Mouse (Mus musculus): ENCODE data around the gene Ttll13. TPM values are rescaled to one million over a fixed set of nuclear protein-coding genes. Genes with fewer than 3 reads are reported as not detected.

Gene Ttll13
- polyA plus RNA-seq, 1 experiment from 2014 or later, result 1.2 TPM

GRCm38 (mm10) chr7:80204362-80204761, 41.8 kb upstream of the Ttll13 start:
- Histone ChIP-seq H3K4me3 (no peak overlapping the region), H3K4me2 (replicated peaks) (no peak overlapping the region), H3K9me3 (no peaks in the 10 kb centered on the region), H3K27me3 (no peaks in the 10 kb centered on the region), H3K9ac (no peak overlapping the region), H3K27ac (no peak overlapping the region), H3K36me3 (no peaks in the 10 kb centered on the region), H3K4me1 (peaks cover 30% of the 10 kb centered on the region)
- ATAC-seq (ENCODE audit: insufficient number of reproducible peaks, insufficient read depth, low FRiP score, low TSS enrichment), result no peak
- 79% methylated on average over 4 of the region's 4 CpGs for WGBS

GRCm38 (mm10) chr7:80204961-80205360, 41.2 kb upstream of the Ttll13 start:
- Histone ChIP-seq H3K4me1 (peaks cover 24% of the 10 kb centered on the region; the same call in 1 of the 2 replicates), H3K9me3 (no peaks in the 10 kb centered on the region)

GRCm38 (mm10) chr7:80205705-80206589, 40.2 kb upstream of the Ttll13 start:
- H3K9me3 ChIP-seq, result no peaks in the 10 kb centered on the region
- H3K27me3 ChIP-seq, result no peaks in the 10 kb centered on the region
- peaks cover 15% of the 10 kb centered on the region; the same call in 1 of the 2 replicates for H3K4me1 ChIP-seq
- H3K4me3 ChIP-seq, result no peak overlapping the region
- no peak overlapping the region for H3K9ac ChIP-seq
- no peak for ATAC-seq (ENCODE audit: insufficient number of reproducible peaks, insufficient read depth, low FRiP score, low TSS enrichment)
- no peak overlapping the region for H3K4me2 ChIP-seq (replicated peaks)
- no peaks in the 10 kb centered on the region for H3K36me3 ChIP-seq
- no peak overlapping the region for H3K27ac ChIP-seq
- 87% methylated on average over 12 of the region's 12 CpGs for WGBS

More at GRCm38 (mm10) chr7:80204961-80205360, 41.2 kb upstream of the Ttll13 start:
- no peak overlapping the region for H3K4me3 ChIP-seq
- H3K9ac ChIP-seq, result no peak overlapping the region
- no peak overlapping the region for H3K27ac ChIP-seq
- no peak for ATAC-seq (ENCODE audit: insufficient number of reproducible peaks, insufficient read depth, low FRiP score, low TSS enrichment)
- no peak overlapping the region for H3K4me2 ChIP-seq (replicated peaks)
- no peaks in the 10 kb centered on the region for H3K36me3 ChIP-seq
- H3K27me3 ChIP-seq, result no peaks in the 10 kb centered on the region
- WGBS, result 81% methylated on average over 7 of the region's 7 CpGs

- H3K36me3 ChIP-seq, result no peaks in the 10 kb centered on the region
- peaks cover 14% of the 10 kb centered on the region; the same call in 1 of the 2 replicates for H3K4me1 ChIP-seq
- H3K9me3 ChIP-seq, result no peaks in the 10 kb centered on the region
- no peak overlapping the region for H3K4me2 ChIP-seq (replicated peaks)
- no peak overlapping the region for H3K4me3 ChIP-seq
- H3K27me3 ChIP-seq, result no peaks in the 10 kb centered on the region
- peak overlapping the region; percentile 73; the same call in 1 of the 2 replicates for H3K27ac ChIP-seq
- 69% methylated on average over 3 of the region's 3 CpGs for WGBS
- no peak for ATAC-seq (ENCODE audit: insufficient number of reproducible peaks, insufficient read depth, low FRiP score, low TSS enrichment)
- H3K9ac ChIP-seq, result peak overlapping the region; percentile 7; the same call in 1 of the 2 replicates
Observed at GRCm38 (mm10) chr7:80207314-80207731, 38.9 kb upstream of the Ttll13 start.

GRCm38 (mm10) chr7:80208026-80208642, 38.0 kb upstream of the Ttll13 start:
- Histone ChIP-seq H3K4me2 (replicated peaks) (no peak overlapping the region), H3K27ac (peak overlapping the region; percentile 73), H3K9ac (0 out of 2 replicates have a peak overlapping the region, but pooled peaks have one; percentile 7), H3K4me3 (no peak overlapping the region), H3K27me3 (no peaks in the 10 kb centered on the region), H3K36me3 (no peaks in the 10 kb centered on the region), H3K4me1 (peaks cover 14% of the 10 kb centered on the region; the same call in 1 of the 2 replicates), H3K9me3 (no peaks in the 10 kb centered on the region)
- 0 out of 2 replicates have a peak, but pooled peaks have one; percentile 38 for ATAC-seq (ENCODE audit: insufficient number of reproducible peaks, insufficient read depth, low FRiP score, low TSS enrichment)
- 77% methylated on average over 18 of the region's 18 CpGs for WGBS

- H3K4me2 ChIP-seq (replicated peaks), result no peak overlapping the region
- no peak overlapping the region for H3K9ac ChIP-seq
- peaks cover 14% of the 10 kb centered on the region; the same call in 1 of the 2 replicates for H3K4me1 ChIP-seq
- H3K9me3 ChIP-seq, result no peaks in the 10 kb centered on the region
- WGBS, result 76% methylated on average over 10 of the region's 10 CpGs
- no peak overlapping the region for H3K4me3 ChIP-seq
- no peaks in the 10 kb centered on the region for H3K36me3 ChIP-seq
- H3K27ac ChIP-seq, result peak overlapping the region; percentile 24; the same call in 1 of the 2 replicates
- no peaks in the 10 kb centered on the region for H3K27me3 ChIP-seq
- ATAC-seq (ENCODE audit: insufficient number of reproducible peaks, insufficient read depth, low FRiP score, low TSS enrichment), result no peak
Observed at GRCm38 (mm10) chr7:80208738-80209430, 37.3 kb upstream of the Ttll13 start.

- Histone ChIP-seq H3K27me3 (no peaks in the 10 kb centered on the region), H3K27ac (peak overlapping the region; percentile 24; the same call in 1 of the 2 replicates), H3K4me2 (replicated peaks) (no peak overlapping the region), H3K4me3 (no peak overlapping the region), H3K36me3 (no peaks in the 10 kb centered on the region), H3K9ac (no peak overlapping the region), H3K9me3 (no peaks in the 10 kb centered on the region), H3K4me1 (peaks cover 14% of the 10 kb centered on the region; the same call in 1 of the 2 replicates)
- no peak for ATAC-seq (ENCODE audit: insufficient number of reproducible peaks, insufficient read depth, low FRiP score, low TSS enrichment)
- WGBS, result 74% methylated on average over 6 of the region's 6 CpGs
Observed at GRCm38 (mm10) chr7:80209669-80210068, 36.5 kb upstream of the Ttll13 start.

- Histone ChIP-seq H3K27ac (no peak overlapping the region), H3K4me1 (peaks cover 16% of the 10 kb centered on the region), H3K36me3 (peaks cover 5% of the 10 kb centered on the region; the same call in 1 of the 2 replicates), H3K9me3 (no peaks in the 10 kb centered on the region), H3K4me3 (no peak overlapping the region), H3K4me2 (replicated peaks) (no peak overlapping the region), H3K27me3 (no peaks in the 10 kb centered on the region), H3K9ac (no peak overlapping the region)
- WGBS, result 88% methylated on average over 4 of the region's 4 CpGs
- ATAC-seq (ENCODE audit: insufficient number of reproducible peaks, insufficient read depth, low FRiP score, low TSS enrichment), result no peak
Observed at GRCm38 (mm10) chr7:80210982-80211381, 35.2 kb upstream of the Ttll13 start.

- H3K36me3 ChIP-seq, result peaks cover 24% of the 10 kb centered on the region
- H3K27me3 ChIP-seq, result no peaks in the 10 kb centered on the region
- H3K4me1 ChIP-seq, result peaks cover 4% of the 10 kb centered on the region
- H3K9ac ChIP-seq, result no peak overlapping the region
- 92% methylated on average over 7 of the region's 7 CpGs for WGBS
- no peaks in the 10 kb centered on the region for H3K9me3 ChIP-seq
- H3K4me3 ChIP-seq, result no peak overlapping the region
- H3K4me2 ChIP-seq (replicated peaks), result no peak overlapping the region
- ATAC-seq (ENCODE audit: insufficient number of reproducible peaks, insufficient read depth, low FRiP score, low TSS enrichment), result no peak
- H3K27ac ChIP-seq, result no peak overlapping the region
Observed at GRCm38 (mm10) chr7:80213604-80214003, 32.6 kb upstream of the Ttll13 start.

- WGBS, result 77% methylated on average over 8 of the region's 8 CpGs
- peaks cover 32% of the 10 kb centered on the region for H3K36me3 ChIP-seq
- no peak overlapping the region for H3K9ac ChIP-seq
- no peak overlapping the region for H3K4me3 ChIP-seq
- no peak for ATAC-seq (ENCODE audit: insufficient number of reproducible peaks, insufficient read depth, low FRiP score, low TSS enrichment)
- H3K27ac ChIP-seq, result no peak overlapping the region
- no peak overlapping the region for H3K4me2 ChIP-seq (replicated peaks)
- H3K9me3 ChIP-seq, result no peaks in the 10 kb centered on the region
- H3K27me3 ChIP-seq, result no peaks in the 10 kb centered on the region
- peaks cover 4% of the 10 kb centered on the region for H3K4me1 ChIP-seq
Observed at GRCm38 (mm10) chr7:80214459-80214858, 31.7 kb upstream of the Ttll13 start.

- 0 out of 2 replicates have a peak overlapping the region, but pooled peaks have one; percentile 31 for H3K27ac ChIP-seq
- peaks cover 42% of the 10 kb centered on the region for H3K36me3 ChIP-seq
- H3K9ac ChIP-seq, result no peak overlapping the region
Observed at GRCm38 (mm10) chr7:80215398-80215797, 30.8 kb upstream of the Ttll13 start.

More at GRCm38 (mm10) chr7:80215398-80215797, 30.8 kb upstream of the Ttll13 start:
- Histone ChIP-seq H3K4me1 (peaks cover 4% of the 10 kb centered on the region), H3K4me3 (no peak overlapping the region), H3K27me3 (no peaks in the 10 kb centered on the region), H3K9me3 (no peaks in the 10 kb centered on the region), H3K4me2 (replicated peaks) (no peak overlapping the region)
- WGBS, result 23% methylated on average over 4 of the region's 4 CpGs
- peak; percentile 68; the same call in 1 of the 2 replicates for ATAC-seq (ENCODE audit: insufficient number of reproducible peaks, insufficient read depth, low FRiP score, low TSS enrichment)

Measured in embryonic facial prominence, embryonic 12.5 days (tissue).